Comparison of ENCODE assay signal across 9 mouse cellular contexts in the genomic region with DNA sequence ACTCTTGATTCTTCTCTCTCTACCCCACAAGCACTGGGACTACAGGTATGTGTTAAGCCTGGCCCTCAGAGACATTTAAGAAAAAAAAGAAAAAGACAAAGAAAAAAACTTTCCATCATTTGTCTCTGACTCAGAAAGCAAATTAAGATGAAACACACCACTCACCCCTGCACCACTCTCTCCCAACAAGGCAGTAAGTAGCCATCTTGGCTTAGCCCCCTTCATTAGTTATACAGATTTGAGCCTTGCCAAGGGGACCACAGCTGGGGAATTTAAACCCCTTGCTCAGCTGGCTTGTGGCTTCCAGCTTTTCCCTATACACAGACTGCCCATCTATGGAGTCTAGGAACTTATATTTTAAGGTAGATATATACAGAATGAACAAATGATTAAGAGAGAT. TPM values are rescaled to one million over a fixed set of nuclear protein-coding genes. Genes with fewer than 3 reads are reported as not detected.
DNase-seq lines count a peak whose midpoint lies in the region; ATAC-seq and TF ChIP-seq lines count a peak whose summit lies in the region.
"Had no signal": no experiment of that assay in that cellular context is flagged by ENCODE, and none has a peak within 500 bp of the region (broad histone marks: within the 10 kb centered on the region; RNA-seq: fewer than 3 reads in every experiment).

No protein-coding gene starts in this region.

- no peak for ATAC-seq in hindbrain, embryonic 14.5 days (ENCODE audit: low FRiP score)
- 0 out of 2 replicates have a peak, but pooled peaks have one; percentile 39 for ATAC-seq in midbrain, embryonic 16.5 days

- intact Hi-C loops in heart, postnatal 10 days (cut with DNase I): no loop called here

- DNase-seq in heart, adult 11 months: peak; percentile 70
- DNase-seq in heart, postnatal 10 days: no peak
- DNase-seq in brain, embryonic 14.5 days (ENCODE audit: low read depth): peak; percentile 35
- DNase-seq in hindbrain, embryonic 14.5 days (ENCODE audit: low spot score): no peak
- no peak for DNase-seq in testis, postnatal 10 days (ENCODE audit: low spot score)
- DNase-seq in ovary, adult 18-20 months (ENCODE audit: low spot score): no peak
- no peak for DNase-seq in adrenal gland, postnatal 4 days (ENCODE audit: low spot score in 2 of 2)

- TF ChIP-seq CTCF in brain, embryonic 14.5 days (IDR thresholded peaks at IDR 0.05; ENCODE audit: borderline replicate concordance, extremely low read depth, insufficient read depth, insufficient read length): no peak

- no peaks in the 10 kb centered on the region for H3K27me3 ChIP-seq in hindbrain, embryonic 14.5 days (ENCODE audit: control insufficient read depth, insufficient read depth, low read length)
- H3K27me3 ChIP-seq in midbrain, embryonic 16.5 days (ENCODE audit: control insufficient read depth, insufficient read depth, low read depth, low read length): no peaks in the 10 kb centered on the region

- H3K4me2 ChIP-seq in hindbrain, embryonic 14.5 days (replicated peaks): peak overlapping the region; percentile 74
- H3K4me2 ChIP-seq in midbrain, embryonic 16.5 days (ENCODE audit: low read length): peak overlapping the region; percentile 79

- H3K36me3 ChIP-seq in hindbrain, embryonic 14.5 days (replicated peaks; ENCODE audit: control insufficient read depth, insufficient read depth): no peaks in the 10 kb centered on the region
- no peaks in the 10 kb centered on the region for H3K36me3 ChIP-seq in midbrain, embryonic 16.5 days (ENCODE audit: control insufficient read depth, insufficient read depth, low read length)
- H3K36me3 ChIP-seq: intestine, embryonic 15.5 days had no signal

- no peak overlapping the region for H3K9ac ChIP-seq in hindbrain, embryonic 14.5 days
- H3K9ac ChIP-seq in midbrain, embryonic 16.5 days (ENCODE audit: low read depth, low read length): no peak overlapping the region

- TF ChIP-seq POLR2A in brain, embryonic 14.5 days (IDR thresholded peaks at IDR 0.05; ENCODE audit: borderline replicate concordance, extremely low read depth, insufficient read depth, insufficient read length, poor library complexity, severe bottlenecking): no peak

- H3K27ac ChIP-seq in hindbrain, embryonic 14.5 days: no peak overlapping the region
- no peak overlapping the region for H3K27ac ChIP-seq in midbrain, embryonic 16.5 days (ENCODE audit: low read length)
- H3K27ac ChIP-seq: intestine, embryonic 15.5 days had no signal

- no peaks in the 10 kb centered on the region for H3K9me3 ChIP-seq in hindbrain, embryonic 14.5 days (ENCODE audit: control insufficient read depth, low read length)
- H3K9me3 ChIP-seq in midbrain, embryonic 16.5 days (replicated peaks; ENCODE audit: control insufficient read depth, low read length, poor library complexity, severe bottlenecking): no peaks in the 10 kb centered on the region
- H3K9me3 ChIP-seq: intestine, embryonic 15.5 days had no signal

- no peak overlapping the region for H3K4me3 ChIP-seq in hindbrain, embryonic 14.5 days (replicated peaks; ENCODE audit: low read length)
- H3K4me3 ChIP-seq in midbrain, embryonic 16.5 days (ENCODE audit: low read depth, low read length): no peak overlapping the region

- H3K4me1 ChIP-seq in hindbrain, embryonic 14.5 days (replicated peaks; ENCODE audit: control insufficient read depth, insufficient read depth, low read length): 0 out of 2 replicates have a peak, but pooled peaks cover 3% of the 10 kb centered on the region
- peaks cover 4% of the 10 kb centered on the region; the same call in 1 of the 2 replicates for H3K4me1 ChIP-seq in midbrain, embryonic 16.5 days (ENCODE audit: control insufficient read depth, insufficient read depth, low read length)

RNA-seq across cellular contexts. Expression of a gene that starts 1.5 kb away (rescaled TPM):
- total RNA-seq in heart, postnatal 10 days (2021): 1 to 10 TPM; 3.0 to 4.0 TPM
- polyA plus RNA-seq in brain, embryonic 14.5 days (2012; rRNA removed): 14.2 and 34.6 TPM in 2 replicates
- 101 and 123 TPM in 2 replicates for polyA plus RNA-seq in hindbrain, embryonic 14.5 days (2014; fragmentation: Nextera tagmentation; extraction: Ambion mirVana)
- polyA plus RNA-seq in midbrain, embryonic 16.5 days (2015; fragmentation: Nextera tagmentation; extraction: Ambion mirVana): 104 and 106 TPM in 2 replicates
- 10 to 100 TPM in 1 of 2 experiments, 1 to 10 TPM in 1; 8.9 to 10.4 TPM for total RNA-seq in adrenal gland, postnatal 4 days (2021)

RNA-seq across cellular contexts. Expression of a gene that starts 41.0 kb away (rescaled TPM):
- total RNA-seq in heart, postnatal 10 days (2021): 1 to 10 TPM; 1.7 to 2.1 TPM
- polyA plus RNA-seq in brain, embryonic 14.5 days (2012; rRNA removed): 1.0 and 1.2 TPM in 2 replicates
- 0.78 and 1.0 TPM in 2 replicates for polyA plus RNA-seq in hindbrain, embryonic 14.5 days (2014; fragmentation: Nextera tagmentation; extraction: Ambion mirVana)
- polyA plus RNA-seq in midbrain, embryonic 16.5 days (2015; fragmentation: Nextera tagmentation; extraction: Ambion mirVana): 0.61 and 0.75 TPM in 2 replicates
- total RNA-seq in adrenal gland, postnatal 4 days (2021): 1 to 10 TPM; 5.2 to 5.9 TPM

Comparison
In these comparisons a context has a peak if more than half of its experiments do, and no peak if none do; other contexts are left out.
1. DNase-seq: peak in heart, adult 11 months (single experiment) and brain, embryonic 14.5 days (single experiment); none in heart, postnatal 10 days (0 of 2), hindbrain, embryonic 14.5 days (single experiment), testis, postnatal 10 days (single experiment), ovary, adult 18-20 months (single experiment) and adrenal gland, postnatal 4 days (0 of 2).